Mouse (Mus musculus): ENCODE data around the gene Sars. TPM values are rescaled to one million over a fixed set of nuclear protein-coding genes. Genes with fewer than 3 reads are reported as not detected.
A peak's percentile ranks its signal among the peaks of the same experiment; 100 is the strongest.

The Sars gene
- polyA plus RNA-seq, 1 experiment from 2014 or later = 99.5 TPM

DNA sequence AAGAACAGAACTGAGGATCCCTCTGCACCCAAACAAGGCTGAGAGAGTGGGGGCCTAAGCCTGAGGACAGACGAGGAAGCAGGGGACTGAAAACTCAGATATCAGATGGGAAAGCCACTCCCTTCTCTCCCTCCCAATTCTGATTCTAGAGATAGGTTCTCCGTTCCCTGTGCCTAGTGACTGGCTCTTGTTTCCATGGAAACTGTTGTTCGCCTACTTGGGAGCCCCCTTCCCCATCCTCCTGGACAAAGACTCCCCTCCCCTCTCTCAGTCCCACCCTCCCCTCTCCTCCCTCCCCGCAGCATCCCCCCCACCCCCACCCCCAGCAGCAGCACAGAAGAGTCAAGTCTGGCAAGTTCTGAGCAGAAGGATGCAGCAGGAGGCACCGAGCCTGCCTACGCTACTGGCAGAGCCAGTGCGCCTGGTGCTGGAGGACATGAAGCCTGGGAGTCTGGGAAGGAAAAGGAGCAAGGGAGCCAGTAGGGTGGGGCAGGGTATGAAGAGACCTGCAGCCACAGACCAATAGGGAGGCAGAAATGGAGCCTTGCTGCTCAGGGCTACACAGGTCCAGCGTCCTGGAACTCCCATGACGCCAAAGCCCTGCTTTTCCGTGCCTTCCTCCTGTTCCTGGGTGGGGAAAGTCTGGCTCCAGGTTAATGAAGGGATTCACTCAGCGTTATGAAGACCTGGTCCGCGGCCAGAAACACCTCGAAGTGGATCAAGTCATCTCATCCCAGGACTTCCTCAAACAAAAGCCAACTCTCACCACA is 39.3 kb downstream of the Sars start:
- Histone ChIP-seq H3K27ac (ENCODE audit: low read depth, low read length) (no peak overlapping the region), H3K27me3 (replicated peaks; ENCODE audit: control insufficient read depth, insufficient read depth, low read length) (no peaks in the 10 kb centered on the region), H3K4me1 (replicated peaks; ENCODE audit: control insufficient read depth, insufficient read depth, low read length) (no peaks in the 10 kb centered on the region), H3K9ac (ENCODE audit: low read depth, low read length) (no peak overlapping the region), H3K36me3 (ENCODE audit: control insufficient read depth, insufficient read depth) (no peaks in the 10 kb centered on the region), H3K4me3 (ENCODE audit: low read depth, low read length) (no peak overlapping the region), H3K4me2 (replicated peaks; ENCODE audit: low read depth) (no peak overlapping the region), H3K9me3 (ENCODE audit: control insufficient read depth) (no peaks in the 10 kb centered on the region)
- no peak for TF ChIP-seq CTCF (IDR thresholded peaks at IDR 0.05; ENCODE audit: low read depth)
- WGBS = 57% methylated on average over 14 of the region's 14 CpGs
- no peak for ATAC-seq

DNA sequence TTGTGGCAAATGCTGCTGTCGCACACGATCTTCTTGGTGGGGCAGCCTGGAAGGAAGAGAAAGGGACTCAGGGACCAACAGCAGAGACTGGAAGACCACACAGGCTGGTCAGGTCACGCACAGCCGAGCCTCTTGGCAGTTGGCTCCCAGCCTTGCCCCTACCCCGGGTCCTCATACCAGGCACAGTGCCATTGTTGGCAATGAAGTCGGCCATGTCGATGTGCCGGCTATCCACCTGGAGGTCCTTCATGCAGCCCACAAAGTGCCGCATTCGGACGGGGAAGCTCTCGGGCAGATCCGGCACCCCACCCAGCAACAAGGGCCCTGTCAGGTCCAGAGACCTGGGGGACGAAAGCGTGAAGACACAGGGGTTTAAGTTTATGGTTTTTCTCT is 42.5 kb downstream of the Sars start:
- WGBS = 91% methylated on average over 15 of the region's 15 CpGs
- no peak for TF ChIP-seq CTCF (IDR thresholded peaks at IDR 0.05; ENCODE audit: low read depth)

DNA sequence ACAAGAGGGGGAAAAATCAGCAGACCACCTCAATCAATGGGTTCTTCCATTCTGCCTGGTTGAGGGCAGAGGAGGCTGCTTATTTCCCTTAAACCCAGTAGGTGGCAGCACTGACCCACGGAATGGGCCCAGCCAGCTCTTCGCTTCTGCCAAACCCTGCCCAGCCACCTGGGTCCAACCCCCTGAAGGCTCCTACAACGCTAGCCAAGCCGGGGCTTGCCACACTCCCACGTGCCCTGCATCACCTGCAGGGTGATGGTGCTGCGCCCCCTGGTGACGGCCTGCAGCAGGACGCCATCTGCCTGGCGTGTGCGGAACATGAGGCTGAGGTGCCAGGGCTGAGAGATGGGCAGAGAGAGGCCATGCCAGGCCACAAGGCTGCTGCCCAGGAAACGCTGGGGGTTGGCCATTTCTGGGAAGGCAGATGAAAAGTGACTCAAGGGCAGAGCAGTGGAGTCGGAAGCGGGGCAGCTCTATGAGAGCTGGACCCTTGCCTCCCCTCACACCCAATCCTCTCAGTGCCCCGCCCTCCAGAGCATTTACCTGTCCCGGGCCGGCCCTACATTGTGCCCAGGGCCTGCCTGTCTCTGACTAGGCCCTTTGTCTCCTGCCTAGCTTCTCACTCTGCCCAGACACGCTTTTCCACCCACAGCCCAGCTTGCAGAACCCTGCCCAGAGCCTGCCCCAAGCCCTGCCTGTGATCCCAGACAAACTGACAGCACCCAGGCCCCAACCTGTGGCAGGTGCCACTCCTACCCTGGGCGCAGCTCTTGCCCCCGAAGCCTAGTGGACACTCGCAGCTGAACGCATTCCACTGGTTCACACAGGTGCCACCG is 43.1 kb downstream of the Sars start:
- WGBS = 35% methylated on average over 22 of the region's 22 CpGs
- no peaks in the 10 kb centered on the region for H3K9me3 ChIP-seq (ENCODE audit: control insufficient read depth)
- H3K4me1 ChIP-seq (replicated peaks; ENCODE audit: control insufficient read depth, insufficient read depth, low read length) = no peaks in the 10 kb centered on the region
- no peak overlapping the region for H3K9ac ChIP-seq (ENCODE audit: low read depth, low read length)
- peak; percentile 99 for TF ChIP-seq CTCF (IDR thresholded peaks at IDR 0.05; ENCODE audit: low read depth)
- H3K4me3 ChIP-seq (ENCODE audit: low read depth, low read length) = no peak overlapping the region
- no peaks in the 10 kb centered on the region for H3K27me3 ChIP-seq (replicated peaks; ENCODE audit: control insufficient read depth, insufficient read depth, low read length)
- H3K4me2 ChIP-seq (replicated peaks; ENCODE audit: low read depth) = peak overlapping the region; percentile 27
- no peaks in the 10 kb centered on the region for H3K36me3 ChIP-seq (ENCODE audit: control insufficient read depth, insufficient read depth)
- peak; percentile 94 for ATAC-seq
- no peak overlapping the region for H3K27ac ChIP-seq (ENCODE audit: low read depth, low read length)

More for the DNA sequence above, 42.5 kb downstream of the Sars start:
- no peak overlapping the region for H3K4me3 ChIP-seq (ENCODE audit: low read depth, low read length)
- H3K27ac ChIP-seq (ENCODE audit: low read depth, low read length) = no peak overlapping the region
- no peaks in the 10 kb centered on the region for H3K4me1 ChIP-seq (replicated peaks; ENCODE audit: control insufficient read depth, insufficient read depth, low read length)
- H3K27me3 ChIP-seq (replicated peaks; ENCODE audit: control insufficient read depth, insufficient read depth, low read length) = no peaks in the 10 kb centered on the region
- H3K4me2 ChIP-seq (replicated peaks; ENCODE audit: low read depth) = no peak overlapping the region
- H3K36me3 ChIP-seq (ENCODE audit: control insufficient read depth, insufficient read depth) = no peaks in the 10 kb centered on the region
- ATAC-seq = no peak
- H3K9ac ChIP-seq (ENCODE audit: low read depth, low read length) = no peak overlapping the region
- H3K9me3 ChIP-seq (ENCODE audit: control insufficient read depth) = no peaks in the 10 kb centered on the region

DNA sequence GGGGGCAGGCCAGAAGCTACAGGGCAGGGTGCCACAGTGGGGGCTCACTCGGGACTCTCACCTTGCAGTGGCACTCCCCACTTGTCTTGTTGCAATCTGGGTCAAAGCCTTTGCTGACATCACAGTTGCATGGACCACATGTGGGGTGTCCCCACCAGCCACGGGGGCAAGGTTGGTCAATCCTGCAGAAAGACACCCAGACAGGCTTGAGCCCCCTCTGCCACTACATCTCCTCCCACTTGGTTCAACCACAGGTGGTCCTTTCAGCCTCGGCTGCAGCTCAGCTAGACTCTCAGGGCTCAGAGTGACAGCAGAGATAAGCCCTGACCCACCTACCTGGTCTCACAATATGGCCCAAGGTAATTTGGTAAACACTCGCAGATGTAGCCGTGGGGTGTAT is 44.6 kb downstream of the Sars start:
- no peaks in the 10 kb centered on the region for H3K27me3 ChIP-seq (replicated peaks; ENCODE audit: control insufficient read depth, insufficient read depth, low read length)
- TF ChIP-seq CTCF (IDR thresholded peaks at IDR 0.05; ENCODE audit: low read depth) = no peak
- H3K9ac ChIP-seq (ENCODE audit: low read depth, low read length) = no peak overlapping the region
- 85% methylated on average over 5 of the region's 5 CpGs for WGBS
- H3K27ac ChIP-seq (ENCODE audit: low read depth, low read length) = no peak overlapping the region
- no peak for ATAC-seq
- H3K36me3 ChIP-seq (ENCODE audit: control insufficient read depth, insufficient read depth) = no peaks in the 10 kb centered on the region
- no peak overlapping the region for H3K4me3 ChIP-seq (ENCODE audit: low read depth, low read length)
- H3K9me3 ChIP-seq (ENCODE audit: control insufficient read depth) = no peaks in the 10 kb centered on the region
- no peaks in the 10 kb centered on the region for H3K4me1 ChIP-seq (replicated peaks; ENCODE audit: control insufficient read depth, insufficient read depth, low read length)
- H3K4me2 ChIP-seq (replicated peaks; ENCODE audit: low read depth) = no peak overlapping the region

DNA sequence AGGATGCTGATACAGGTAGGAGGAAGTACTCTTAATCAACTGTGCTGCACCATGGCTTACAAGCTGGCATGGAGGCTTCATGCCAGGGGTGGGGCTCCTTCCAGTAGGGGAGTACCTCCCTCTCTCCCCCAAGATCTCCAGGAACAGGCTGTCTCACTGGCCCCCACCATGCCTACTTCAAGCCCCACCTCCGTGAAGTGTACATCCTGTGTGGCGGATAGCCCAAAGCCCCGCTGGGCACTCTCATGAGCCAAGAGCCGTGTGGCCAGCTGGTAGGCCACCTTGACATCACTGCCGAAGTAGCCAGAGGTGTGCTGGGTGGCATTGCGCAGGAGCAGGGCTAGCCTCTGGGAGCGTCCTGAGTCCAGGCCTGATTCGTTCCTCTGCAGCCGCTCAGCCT is 46.7 kb downstream of the Sars start:
- Histone ChIP-seq H3K4me1 (replicated peaks; ENCODE audit: control insufficient read depth, insufficient read depth, low read length) (no peaks in the 10 kb centered on the region), H3K36me3 (ENCODE audit: control insufficient read depth, insufficient read depth) (no peaks in the 10 kb centered on the region), H3K4me3 (ENCODE audit: low read depth, low read length) (no peak overlapping the region), H3K9me3 (ENCODE audit: control insufficient read depth) (no peaks in the 10 kb centered on the region), H3K27ac (ENCODE audit: low read depth, low read length) (no peak overlapping the region), H3K4me2 (replicated peaks; ENCODE audit: low read depth) (no peak overlapping the region), H3K9ac (ENCODE audit: low read depth, low read length) (no peak overlapping the region), H3K27me3 (replicated peaks; ENCODE audit: control insufficient read depth, insufficient read depth, low read length) (no peaks in the 10 kb centered on the region)
- no peak for ATAC-seq
- no peak for TF ChIP-seq CTCF (IDR thresholded peaks at IDR 0.05; ENCODE audit: low read depth)
- WGBS = 88% methylated on average over 9 of the region's 9 CpGs

DNA sequence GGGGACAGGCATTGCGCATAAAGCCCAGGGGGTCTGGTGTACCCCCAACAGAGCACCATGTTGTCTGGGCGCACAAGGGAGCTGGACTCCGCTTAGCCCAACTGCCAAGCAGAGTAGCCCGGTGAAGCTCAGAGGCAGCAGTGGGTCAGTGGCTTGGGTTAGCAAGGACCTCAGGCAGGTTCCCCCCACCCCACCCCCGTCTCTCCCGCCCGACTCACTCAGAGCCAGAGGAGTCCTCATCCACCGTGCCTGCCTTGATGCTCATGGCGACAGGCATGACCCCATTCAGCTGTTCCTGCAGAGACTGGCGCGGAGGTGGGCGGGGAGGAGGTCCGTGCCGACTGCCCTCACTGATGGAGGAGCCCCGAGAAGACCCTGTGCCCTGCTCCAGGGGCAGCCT is 52.2 kb downstream of the Sars start:
- 67% methylated on average over 15 of the region's 15 CpGs for WGBS
- ATAC-seq = no peak
- Histone ChIP-seq H3K4me1 (replicated peaks; ENCODE audit: control insufficient read depth, insufficient read depth, low read length) (no peaks in the 10 kb centered on the region), H3K4me3 (ENCODE audit: low read depth, low read length) (no peak overlapping the region), H3K4me2 (replicated peaks; ENCODE audit: low read depth) (peak overlapping the region; percentile 27; the same call in 1 of the 2 replicates), H3K36me3 (ENCODE audit: control insufficient read depth, insufficient read depth) (no peaks in the 10 kb centered on the region), H3K9ac (ENCODE audit: low read depth, low read length) (no peak overlapping the region), H3K27ac (ENCODE audit: low read depth, low read length) (no peak overlapping the region), H3K9me3 (ENCODE audit: control insufficient read depth) (no peaks in the 10 kb centered on the region), H3K27me3 (replicated peaks; ENCODE audit: control insufficient read depth, insufficient read depth, low read length) (no peaks in the 10 kb centered on the region)
- TF ChIP-seq CTCF (IDR thresholded peaks at IDR 0.05; ENCODE audit: low read depth) = no peak

All from intestine, postnatal 0 days (tissue).